Mouse (Mus musculus) lung, postnatal 0 days (tissue): Measurements from ENCODE around the gene Gm527.

Experiments
- CTCF ChIP-seq: IDR thresholded peaks from 2 replicates; pipeline ENCODE4 v1.5.1; 2016; ENCODE audit warnings: antibody characterized with exemption, mild to moderate bottlenecking
- EP300 ChIP-seq: IDR thresholded peaks from 2 replicates; pipeline ENCODE4 v1.6.1; 2016; ENCODE audit warnings: antibody characterized with exemption, mild to moderate bottlenecking, control low read depth

- no peak for TF ChIP-seq CTCF
- no peak for TF ChIP-seq EP300
Measured at GRCm38 (mm10) chr12:64917578-64918471, at the start of gene Gm527.
